Mouse (Mus musculus): ENCODE measurements around the gene Myh11. TPM values are rescaled to one million over a fixed set of nuclear protein-coding genes. Genes with fewer than 3 reads are reported as not detected.

Myh11 gene
- polyA plus RNA-seq, 1 experiment from 2014 or later = 0.55 TPM

- no peak overlapping the region for H3K4me3 ChIP-seq
- H3K27me3 ChIP-seq = no peaks in the 10 kb centered on the region
- H3K9ac ChIP-seq = no peak overlapping the region
- H3K4me2 ChIP-seq (replicated peaks) = no peak overlapping the region
- H3K9me3 ChIP-seq = no peaks in the 10 kb centered on the region
- no peaks in the 10 kb centered on the region for H3K36me3 ChIP-seq
- H3K27ac ChIP-seq = no peak overlapping the region
- 85% methylated on average over 2 of the region's 2 CpGs for WGBS
- no peak for ATAC-seq (ENCODE audit: insufficient number of reproducible peaks, insufficient read depth, low FRiP score, low TSS enrichment)
- no peaks in the 10 kb centered on the region for H3K4me1 ChIP-seq
Measured at GRCm38 (mm10) chr16:14264504-14264903, 26.7 kb downstream of the Myh11 start.

DNA sequence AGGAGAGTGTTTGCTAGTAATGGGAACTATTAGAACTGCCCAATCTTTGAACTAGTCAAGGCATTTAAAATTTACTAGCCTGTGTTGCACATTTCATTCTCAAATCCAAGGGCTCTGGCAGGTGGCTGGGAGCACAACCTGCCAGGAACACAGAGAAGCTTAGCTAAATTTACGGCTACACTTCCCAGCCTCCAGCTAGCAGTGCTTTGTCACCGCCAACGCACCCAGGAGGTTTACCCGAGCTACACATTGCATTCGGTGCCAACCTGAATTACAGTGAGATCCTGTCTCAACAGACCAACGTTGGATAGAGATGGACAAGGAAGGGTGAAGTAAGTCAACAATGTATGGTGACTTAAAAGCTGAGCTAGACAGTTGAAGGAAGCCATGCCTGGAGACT lies 27.9 kb downstream of the Myh11 start:
- WGBS = 86% methylated on average over 6 of the region's 6 CpGs
- no peak overlapping the region for H3K9ac ChIP-seq
- H3K36me3 ChIP-seq = no peaks in the 10 kb centered on the region
- H3K4me2 ChIP-seq (replicated peaks) = no peak overlapping the region
- no peaks in the 10 kb centered on the region for H3K4me1 ChIP-seq
- no peaks in the 10 kb centered on the region for H3K27me3 ChIP-seq
- no peak overlapping the region for H3K4me3 ChIP-seq
- H3K9me3 ChIP-seq = no peaks in the 10 kb centered on the region
- no peak for ATAC-seq (ENCODE audit: insufficient number of reproducible peaks, insufficient read depth, low FRiP score, low TSS enrichment)
- no peak overlapping the region for H3K27ac ChIP-seq

DNA sequence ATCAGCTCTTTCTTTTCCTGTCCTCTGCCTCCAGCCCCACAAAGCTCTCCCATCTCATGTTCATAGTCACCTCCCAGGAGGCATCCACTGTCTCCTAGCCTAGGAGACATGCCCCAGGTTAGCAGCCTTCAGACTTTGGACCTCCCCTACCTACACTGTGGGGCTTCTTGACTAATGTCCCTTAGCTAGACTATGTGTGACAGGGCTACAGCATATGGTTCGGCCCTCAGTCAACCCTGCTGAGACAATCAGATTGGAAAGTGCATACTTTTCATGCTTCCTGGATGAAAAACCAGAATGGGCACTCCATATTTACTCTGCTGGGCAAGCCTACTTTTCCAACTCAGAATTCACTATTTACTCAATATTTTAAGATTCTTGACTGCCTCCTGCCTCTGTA lies 28.8 kb downstream of the Myh11 start:
- no peak overlapping the region for H3K27ac ChIP-seq
- no peak for ATAC-seq (ENCODE audit: insufficient number of reproducible peaks, insufficient read depth, low FRiP score, low TSS enrichment)
- no peaks in the 10 kb centered on the region for H3K9me3 ChIP-seq
- WGBS = 86% methylated on average over 1 of the region's 1 CpGs
- H3K9ac ChIP-seq = no peak overlapping the region
- no peaks in the 10 kb centered on the region for H3K4me1 ChIP-seq
- H3K4me3 ChIP-seq = no peak overlapping the region
- no peak overlapping the region for H3K4me2 ChIP-seq (replicated peaks)
- H3K36me3 ChIP-seq = no peaks in the 10 kb centered on the region
- H3K27me3 ChIP-seq = no peaks in the 10 kb centered on the region

- Histone ChIP-seq H3K4me3 (no peak overlapping the region), H3K27ac (no peak overlapping the region), H3K4me1 (no peaks in the 10 kb centered on the region), H3K4me2 (replicated peaks) (no peak overlapping the region), H3K27me3 (no peaks in the 10 kb centered on the region), H3K36me3 (no peaks in the 10 kb centered on the region), H3K9me3 (no peaks in the 10 kb centered on the region), H3K9ac (no peak overlapping the region)
- no peak for ATAC-seq (ENCODE audit: insufficient number of reproducible peaks, insufficient read depth, low FRiP score, low TSS enrichment)
- WGBS = 45% methylated on average over 2 of the region's 2 CpGs
Measured at GRCm38 (mm10) chr16:14258856-14259255, 32.3 kb downstream of the Myh11 start.

GRCm38 (mm10) chr16:14253586-14253985 lies 37.6 kb downstream of the Myh11 start:
- H3K4me2 ChIP-seq (replicated peaks) = no peak overlapping the region
- H3K27me3 ChIP-seq = no peaks in the 10 kb centered on the region
- H3K27ac ChIP-seq = no peak overlapping the region
- H3K4me1 ChIP-seq = no peaks in the 10 kb centered on the region
- H3K36me3 ChIP-seq = no peaks in the 10 kb centered on the region
- 85% methylated on average over 3 of the region's 3 CpGs for WGBS
- no peak overlapping the region for H3K9ac ChIP-seq
- H3K9me3 ChIP-seq = no peaks in the 10 kb centered on the region
- H3K4me3 ChIP-seq = no peak overlapping the region
- no peak for ATAC-seq (ENCODE audit: insufficient number of reproducible peaks, insufficient read depth, low FRiP score, low TSS enrichment)

- no peak for ATAC-seq (ENCODE audit: insufficient number of reproducible peaks, insufficient read depth, low FRiP score, low TSS enrichment)
- H3K36me3 ChIP-seq = no peaks in the 10 kb centered on the region
- H3K4me1 ChIP-seq = no peaks in the 10 kb centered on the region
- WGBS = 81% methylated on average over 4 of the region's 4 CpGs
- no peak overlapping the region for H3K4me2 ChIP-seq (replicated peaks)
- H3K27ac ChIP-seq = no peak overlapping the region
- H3K4me3 ChIP-seq = no peak overlapping the region
- H3K9ac ChIP-seq = no peak overlapping the region
- H3K27me3 ChIP-seq = no peaks in the 10 kb centered on the region
- no peaks in the 10 kb centered on the region for H3K9me3 ChIP-seq
Measured at GRCm38 (mm10) chr16:14252877-14253276, 38.3 kb downstream of the Myh11 start.

DNA sequence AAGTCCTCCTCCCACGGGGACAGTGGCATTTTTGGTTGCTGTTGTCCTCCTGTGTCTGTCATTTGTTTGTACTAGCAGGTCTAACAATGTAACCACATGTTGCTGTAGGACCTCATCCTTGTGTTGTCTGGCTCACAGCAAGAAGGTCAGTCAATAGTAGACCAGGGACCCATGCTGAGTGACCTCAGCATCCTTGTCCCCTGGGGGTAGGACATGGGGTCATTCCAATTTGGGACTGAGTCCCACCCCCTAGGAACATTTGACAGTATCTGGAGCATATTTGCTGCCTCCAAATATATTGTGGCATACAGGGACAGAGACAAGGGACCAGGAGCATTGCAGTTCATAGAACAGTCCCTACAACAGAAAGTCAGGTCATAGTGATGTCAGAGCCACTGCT lies 41.3 kb downstream of the Myh11 start:
- Histone ChIP-seq H3K9ac (no peak overlapping the region), H3K4me3 (no peak overlapping the region), H3K27ac (no peak overlapping the region), H3K4me1 (no peaks in the 10 kb centered on the region), H3K27me3 (no peaks in the 10 kb centered on the region), H3K4me2 (replicated peaks) (no peak overlapping the region), H3K36me3 (no peaks in the 10 kb centered on the region), H3K9me3 (no peaks in the 10 kb centered on the region)
- 48% methylated on average over 1 of the region's 1 CpGs for WGBS
- ATAC-seq (ENCODE audit: insufficient number of reproducible peaks, insufficient read depth, low FRiP score, low TSS enrichment) = no peak

DNA sequence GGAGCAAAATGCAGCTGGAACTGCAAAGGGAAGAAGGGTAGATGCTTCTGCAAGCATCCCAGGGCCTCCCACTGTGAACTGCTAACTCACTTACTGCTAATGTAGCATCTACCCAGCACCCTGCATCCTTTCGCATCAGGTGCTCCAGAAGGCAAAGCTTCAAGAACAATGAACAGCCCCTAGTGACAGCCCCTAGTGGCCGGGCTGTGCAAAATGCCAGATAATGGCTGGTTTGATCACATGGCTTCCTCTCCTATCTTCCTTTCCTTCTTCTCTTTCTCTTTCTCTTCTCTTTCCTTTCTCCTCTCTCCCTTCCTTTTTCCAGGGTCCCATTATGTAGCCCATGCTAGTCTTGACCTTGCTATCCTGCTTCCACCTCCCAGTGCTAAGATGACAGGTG lies 48.6 kb downstream of the Myh11 start:
- Histone ChIP-seq H3K4me3 (no peak overlapping the region), H3K27ac (no peak overlapping the region), H3K9ac (no peak overlapping the region), H3K27me3 (no peaks in the 10 kb centered on the region), H3K9me3 (no peaks in the 10 kb centered on the region), H3K4me1 (peaks cover 5% of the 10 kb centered on the region; the same call in 1 of the 2 replicates), H3K4me2 (replicated peaks) (no peak overlapping the region), H3K36me3 (no peaks in the 10 kb centered on the region)
- no peak for ATAC-seq (ENCODE audit: insufficient number of reproducible peaks, insufficient read depth, low FRiP score, low TSS enrichment)
- 26% methylated on average over 2 of the region's 2 CpGs for WGBS

DNA sequence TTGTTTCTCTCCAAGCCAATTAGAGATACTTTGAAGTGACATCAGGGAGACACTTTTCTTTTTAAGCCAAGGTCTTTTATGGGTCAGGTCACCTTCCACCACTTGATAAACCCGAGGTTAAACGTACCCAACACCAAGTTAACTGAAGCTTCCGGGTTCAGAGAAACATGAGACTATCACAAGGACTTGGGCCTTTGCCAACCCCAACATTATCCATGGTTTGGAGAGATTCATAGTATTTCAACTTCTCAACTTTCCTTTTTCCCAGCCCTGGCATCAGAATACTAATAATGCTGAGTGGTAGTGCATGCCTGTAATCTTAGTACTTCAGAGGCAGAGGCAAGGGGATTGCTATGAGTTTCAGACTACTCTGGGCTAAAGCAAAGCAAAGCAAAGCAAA lies 49.1 kb downstream of the Myh11 start:
- Histone ChIP-seq H3K9ac (no peak overlapping the region), H3K4me1 (peaks cover 5% of the 10 kb centered on the region; the same call in 1 of the 2 replicates), H3K4me3 (no peak overlapping the region), H3K36me3 (no peaks in the 10 kb centered on the region), H3K4me2 (replicated peaks) (no peak overlapping the region), H3K27me3 (no peaks in the 10 kb centered on the region), H3K27ac (no peak overlapping the region), H3K9me3 (no peaks in the 10 kb centered on the region)
- ATAC-seq (ENCODE audit: insufficient number of reproducible peaks, insufficient read depth, low FRiP score, low TSS enrichment) = no peak
- WGBS = 62% methylated on average over 3 of the region's 3 CpGs

GRCm38 (mm10) chr16:14237100-14237723 lies 54.0 kb downstream of the Myh11 start:
- WGBS = 26% methylated on average over 6 of the region's 6 CpGs
- no peak overlapping the region for H3K4me2 ChIP-seq (replicated peaks)
- ATAC-seq (ENCODE audit: insufficient number of reproducible peaks, insufficient read depth, low FRiP score, low TSS enrichment) = peak; percentile 56; the same call in 1 of the 2 replicates

DNA sequence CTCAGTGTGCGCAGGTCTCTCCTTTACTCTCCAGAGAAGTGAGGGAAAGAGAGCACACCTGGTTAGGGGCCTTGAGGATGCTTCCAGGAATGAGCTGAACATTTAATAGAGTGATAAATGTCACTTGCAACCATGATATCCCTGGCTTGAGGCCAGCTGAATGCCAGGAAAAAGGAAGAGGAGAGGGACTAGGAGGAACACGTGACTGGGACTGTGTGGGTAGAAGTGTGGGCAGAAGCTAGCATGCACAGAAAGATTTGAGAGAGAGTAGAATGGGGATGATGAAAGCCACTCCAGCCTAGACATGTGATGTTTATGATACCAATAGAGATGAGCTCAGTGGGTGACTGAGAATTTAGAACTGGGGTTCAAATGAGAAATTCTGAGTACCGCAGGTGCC lies 76.0 kb downstream of the Myh11 start:
- Histone ChIP-seq H3K9me3 (no peaks in the 10 kb centered on the region), H3K27ac (no peak overlapping the region), H3K4me2 (replicated peaks) (no peak overlapping the region), H3K4me1 (no peaks in the 10 kb centered on the region), H3K9ac (no peak overlapping the region), H3K4me3 (no peak overlapping the region), H3K36me3 (no peaks in the 10 kb centered on the region), H3K27me3 (no peaks in the 10 kb centered on the region)
- 93% methylated on average over 3 of the region's 3 CpGs for WGBS
- no peak for ATAC-seq (ENCODE audit: insufficient number of reproducible peaks, insufficient read depth, low FRiP score, low TSS enrichment)

More at GRCm38 (mm10) chr16:14237100-14237723, 54.0 kb downstream of the Myh11 start:
- Histone ChIP-seq H3K9ac (no peak overlapping the region), H3K4me1 (peaks cover 1% of the 10 kb centered on the region; the same call in 1 of the 2 replicates), H3K4me3 (no peak overlapping the region), H3K9me3 (no peaks in the 10 kb centered on the region), H3K27me3 (no peaks in the 10 kb centered on the region), H3K36me3 (no peaks in the 10 kb centered on the region), H3K27ac (no peak overlapping the region)

- Histone ChIP-seq H3K27me3 (no peaks in the 10 kb centered on the region), H3K27ac (no peak overlapping the region), H3K9ac (no peak overlapping the region), H3K36me3 (no peaks in the 10 kb centered on the region), H3K9me3 (no peaks in the 10 kb centered on the region), H3K4me1 (no peaks in the 10 kb centered on the region), H3K4me2 (replicated peaks) (no peak overlapping the region), H3K4me3 (no peak overlapping the region)
- WGBS = 83% methylated on average over 4 of the region's 4 CpGs
- no peak for ATAC-seq (ENCODE audit: insufficient number of reproducible peaks, insufficient read depth, low FRiP score, low TSS enrichment)
Measured at GRCm38 (mm10) chr16:14198798-14199197, 92.4 kb downstream of the Myh11 start.
